Mouse (Mus musculus): ENCODE measurements around the gene Cpm. TPM values are rescaled to one million over a fixed set of nuclear protein-coding genes. Genes with fewer than 3 reads are reported as not detected.
"Not testable (repeated sequence)": the region's sequence is repeated elsewhere in the genome, so short reads cannot be mapped to it uniquely, and the experiment has no call there.

The Cpm gene
- polyA plus RNA-seq, 1 experiment from 2014 or later: 6.3 TPM

DNA sequence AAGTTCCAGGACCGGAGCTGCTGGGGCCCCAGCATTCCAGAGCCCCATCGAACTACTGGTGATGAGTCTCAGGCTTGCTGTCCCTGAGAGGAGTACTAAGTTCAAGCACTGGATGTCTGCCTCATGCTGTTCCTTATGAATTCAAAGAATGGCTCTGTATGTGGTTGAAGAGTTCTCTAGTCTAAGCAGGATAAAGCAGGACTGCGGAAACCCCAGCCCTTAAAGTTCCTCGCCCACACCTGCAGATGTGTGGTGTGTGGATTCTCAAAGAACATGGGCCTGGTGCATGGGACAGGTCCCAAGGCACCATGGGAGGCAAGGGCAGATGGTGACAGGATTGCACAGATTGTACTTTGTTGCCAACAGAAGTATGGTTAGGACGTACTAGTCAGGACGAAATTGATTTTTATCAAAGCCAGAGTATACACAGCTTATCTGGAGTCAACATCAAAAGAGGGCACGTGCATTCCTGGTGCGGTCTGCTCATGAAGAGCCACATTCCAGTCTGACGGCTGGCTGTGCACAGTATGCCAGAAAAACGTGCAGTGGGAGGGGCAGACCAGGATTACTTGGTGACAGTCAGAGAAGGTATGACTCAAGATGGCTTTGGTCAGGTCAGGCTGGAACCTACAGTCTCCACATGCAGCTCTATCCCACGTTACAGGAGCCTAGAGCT, 100.0 kb downstream of the Cpm start:
- 82% methylated on average over 11 of the region's 11 CpGs for WGBS

DNA sequence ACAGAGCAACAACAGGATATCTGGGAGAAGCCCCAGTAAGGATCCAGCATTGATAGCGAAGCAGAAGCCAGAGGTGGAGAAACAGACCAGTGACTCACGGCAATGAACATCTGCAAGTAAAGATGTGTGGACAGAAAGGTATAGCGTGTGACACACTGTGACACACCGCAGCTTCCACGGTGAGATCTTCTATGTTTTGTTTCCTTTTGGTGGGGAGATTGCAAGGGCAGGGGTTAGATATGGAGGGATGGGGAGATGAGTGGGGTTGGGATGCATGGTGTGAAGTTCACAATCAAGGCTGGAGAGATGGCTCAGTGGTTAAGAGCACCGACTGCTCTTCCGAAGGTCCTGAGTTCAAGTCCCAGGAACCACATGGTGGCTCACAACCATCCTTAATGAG, 100.8 kb downstream of the Cpm start:
- no peak for ATAC-seq (ENCODE audit: low FRiP score)
- H3K9ac ChIP-seq (ENCODE audit: low read depth, low read length): no peak overlapping the region
- no peaks in the 10 kb centered on the region for H3K27me3 ChIP-seq (ENCODE audit: control insufficient read depth, insufficient read depth, low read length)
- no peak overlapping the region for H3K27ac ChIP-seq (ENCODE audit: low read depth, low read length)
- 96% methylated on average over 7 of the region's 7 CpGs for WGBS
- H3K36me3 ChIP-seq (ENCODE audit: control insufficient read depth, insufficient read depth, low read length): no peaks in the 10 kb centered on the region
- H3K4me2 ChIP-seq (replicated peaks; ENCODE audit: low read depth, low read length): no peak overlapping the region
- no peak overlapping the region for H3K4me3 ChIP-seq (ENCODE audit: low read depth, low read length)
- no peaks in the 10 kb centered on the region for H3K9me3 ChIP-seq (ENCODE audit: control insufficient read depth, low read length)
- no peaks in the 10 kb centered on the region for H3K4me1 ChIP-seq (replicated peaks; ENCODE audit: control insufficient read depth, insufficient read depth, low read length)
- DNase-seq (ENCODE audit: low spot score): no peak

More for the DNA sequence above, 100.0 kb downstream of the Cpm start:
- Histone ChIP-seq H3K4me1 (replicated peaks; ENCODE audit: control insufficient read depth, insufficient read depth, low read length) (no peaks in the 10 kb centered on the region), H3K36me3 (ENCODE audit: control insufficient read depth, insufficient read depth, low read length) (no peaks in the 10 kb centered on the region), H3K9me3 (ENCODE audit: control insufficient read depth, low read length) (no peaks in the 10 kb centered on the region), H3K4me3 (ENCODE audit: low read depth, low read length) (no peak overlapping the region), H3K27me3 (ENCODE audit: control insufficient read depth, insufficient read depth, low read length) (no peaks in the 10 kb centered on the region), H3K9ac (ENCODE audit: low read depth, low read length) (no peak overlapping the region), H3K4me2 (replicated peaks; ENCODE audit: low read depth, low read length) (no peak overlapping the region), H3K27ac (ENCODE audit: low read depth, low read length) (no peak overlapping the region)
- DNase-seq (ENCODE audit: low spot score) (no peak), ATAC-seq (ENCODE audit: low FRiP score) (no peak)

DNA sequence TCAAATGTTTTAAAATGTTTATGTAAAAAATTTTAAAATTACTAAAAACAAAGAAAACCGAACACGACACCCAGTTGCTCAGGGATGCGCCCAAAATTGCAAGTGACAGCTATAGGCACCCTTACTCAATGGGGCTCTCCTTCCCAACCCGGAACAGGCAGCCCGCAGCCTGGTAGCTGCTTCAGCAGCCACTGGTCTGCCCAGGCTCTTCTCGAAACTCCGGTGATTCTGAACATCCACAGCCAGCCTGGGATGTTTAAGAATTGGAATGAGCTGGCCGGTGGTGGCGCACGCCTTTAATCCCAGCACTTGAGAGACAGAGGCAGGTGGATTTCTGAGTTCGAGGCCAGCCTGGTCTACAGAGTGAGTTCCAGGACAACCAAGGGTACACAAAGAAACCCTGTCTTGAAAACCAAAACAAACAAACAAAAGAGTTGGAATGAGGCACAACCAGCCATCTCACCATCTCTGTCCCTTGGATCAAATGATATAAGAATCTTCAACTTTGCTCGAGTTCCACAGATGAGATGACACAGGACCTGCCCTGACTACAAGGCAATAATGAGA, 101.4 kb downstream of the Cpm start:
- H3K36me3 ChIP-seq (ENCODE audit: control insufficient read depth, insufficient read depth, low read length): no peaks in the 10 kb centered on the region
- ATAC-seq (ENCODE audit: low FRiP score) (no peak), DNase-seq (ENCODE audit: low spot score) (no peak)
- no peaks in the 10 kb centered on the region for H3K4me1 ChIP-seq (replicated peaks; ENCODE audit: control insufficient read depth, insufficient read depth, low read length)
- H3K9ac ChIP-seq (ENCODE audit: low read depth, low read length): no peak overlapping the region
- 94% methylated on average over 12 of the region's 12 CpGs for WGBS
- no peaks in the 10 kb centered on the region for H3K27me3 ChIP-seq (ENCODE audit: control insufficient read depth, insufficient read depth, low read length)
- no peak overlapping the region for H3K4me2 ChIP-seq (replicated peaks; ENCODE audit: low read depth, low read length)
- H3K4me3 ChIP-seq (ENCODE audit: low read depth, low read length): no peak overlapping the region
- no peaks in the 10 kb centered on the region for H3K9me3 ChIP-seq (ENCODE audit: control insufficient read depth, low read length)
- H3K27ac ChIP-seq (ENCODE audit: low read depth, low read length): no peak overlapping the region

DNA sequence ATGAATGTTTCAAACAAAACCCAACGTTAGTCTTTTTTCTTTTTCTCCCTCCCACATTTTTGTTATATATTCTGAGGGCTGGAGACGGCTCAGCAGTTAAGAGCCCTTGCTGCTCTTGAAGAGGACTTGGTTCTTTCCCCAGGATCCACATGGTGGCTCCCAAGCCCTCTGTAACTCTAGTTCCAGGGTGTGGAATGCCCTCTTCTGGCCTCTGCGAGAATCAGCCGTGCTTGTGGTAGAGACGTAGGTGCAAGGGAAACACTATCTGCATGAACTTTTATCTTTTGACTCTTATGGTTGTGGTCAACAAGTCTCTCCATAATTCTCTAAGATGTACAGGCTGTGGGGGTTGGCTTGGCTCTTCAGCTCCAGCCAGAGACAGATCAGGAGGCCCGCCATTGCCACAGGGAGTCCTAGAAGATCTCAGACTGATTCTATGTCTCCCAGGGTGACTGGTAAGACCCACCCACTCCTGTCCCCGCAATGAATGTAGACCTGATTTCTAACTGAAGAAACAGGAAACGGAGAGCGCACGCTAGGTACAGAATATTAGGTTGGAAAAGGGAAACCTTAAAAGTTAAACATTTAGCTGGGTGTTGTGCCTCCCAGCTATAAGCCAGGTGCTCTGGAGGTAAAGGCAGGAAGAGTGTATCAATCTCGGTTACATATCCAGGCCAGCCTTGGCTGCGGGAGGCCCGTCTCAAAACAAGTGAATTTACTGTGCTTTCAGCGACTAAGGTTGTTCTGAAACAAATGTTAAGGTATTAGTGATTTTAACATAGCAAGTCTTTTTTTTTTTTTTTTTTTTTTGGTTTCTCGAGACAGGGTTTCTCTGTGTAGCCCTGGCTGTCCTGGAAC, 102.2 kb downstream of the Cpm start:
- Histone ChIP-seq H3K4me3 (ENCODE audit: low read depth, low read length) (no peak overlapping the region), H3K4me2 (replicated peaks; ENCODE audit: low read depth, low read length) (no peak overlapping the region), H3K4me1 (replicated peaks; ENCODE audit: control insufficient read depth, insufficient read depth, low read length) (no peaks in the 10 kb centered on the region), H3K27me3 (ENCODE audit: control insufficient read depth, insufficient read depth, low read length) (no peaks in the 10 kb centered on the region), H3K27ac (ENCODE audit: low read depth, low read length) (no peak overlapping the region), H3K36me3 (ENCODE audit: control insufficient read depth, insufficient read depth, low read length) (0 out of 2 replicates have a peak, but pooled peaks cover 2% of the 10 kb centered on the region), H3K9me3 (ENCODE audit: control insufficient read depth, low read length) (no peaks in the 10 kb centered on the region), H3K9ac (ENCODE audit: low read depth, low read length) (no peak overlapping the region)
- ATAC-seq (ENCODE audit: low FRiP score) (no peak), DNase-seq (ENCODE audit: low spot score) (peak; percentile 19)
- WGBS: 60% methylated on average over 14 of the region's 15 CpGs

DNA sequence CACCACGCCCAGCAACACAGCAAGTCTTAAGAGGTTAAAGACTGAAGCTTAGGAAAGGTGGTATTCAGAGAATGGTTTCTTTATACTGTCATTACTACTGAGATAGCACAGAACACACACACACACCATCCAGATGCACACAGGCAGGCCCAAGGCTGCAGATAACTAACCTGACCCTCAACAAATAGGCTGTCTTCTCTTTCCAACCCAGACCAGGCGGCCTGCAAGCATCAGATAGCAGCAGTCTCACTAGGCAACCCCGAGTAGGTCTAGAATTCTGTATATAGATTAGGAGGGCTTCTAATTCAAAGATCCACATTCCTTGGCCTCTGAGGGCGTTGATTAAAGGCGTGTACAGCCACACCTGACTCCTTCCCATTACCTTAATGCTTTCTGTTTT, 102.9 kb downstream of the Cpm start:
- Histone ChIP-seq H3K27me3 (ENCODE audit: control insufficient read depth, insufficient read depth, low read length) (no peaks in the 10 kb centered on the region), H3K9ac (ENCODE audit: low read depth, low read length) (no peak overlapping the region), H3K9me3 (ENCODE audit: control insufficient read depth, low read length) (no peaks in the 10 kb centered on the region), H3K4me3 (ENCODE audit: low read depth, low read length) (no peak overlapping the region), H3K4me2 (replicated peaks; ENCODE audit: low read depth, low read length) (no peak overlapping the region), H3K4me1 (replicated peaks; ENCODE audit: control insufficient read depth, insufficient read depth, low read length) (no peaks in the 10 kb centered on the region), H3K36me3 (ENCODE audit: control insufficient read depth, insufficient read depth, low read length) (0 out of 2 replicates have a peak, but pooled peaks cover 2% of the 10 kb centered on the region), H3K27ac (ENCODE audit: low read depth, low read length) (no peak overlapping the region)
- WGBS: 87% methylated on average over 5 of the region's 5 CpGs
- ATAC-seq (ENCODE audit: low FRiP score) (no peak), DNase-seq (ENCODE audit: low spot score) (no peak)

DNA sequence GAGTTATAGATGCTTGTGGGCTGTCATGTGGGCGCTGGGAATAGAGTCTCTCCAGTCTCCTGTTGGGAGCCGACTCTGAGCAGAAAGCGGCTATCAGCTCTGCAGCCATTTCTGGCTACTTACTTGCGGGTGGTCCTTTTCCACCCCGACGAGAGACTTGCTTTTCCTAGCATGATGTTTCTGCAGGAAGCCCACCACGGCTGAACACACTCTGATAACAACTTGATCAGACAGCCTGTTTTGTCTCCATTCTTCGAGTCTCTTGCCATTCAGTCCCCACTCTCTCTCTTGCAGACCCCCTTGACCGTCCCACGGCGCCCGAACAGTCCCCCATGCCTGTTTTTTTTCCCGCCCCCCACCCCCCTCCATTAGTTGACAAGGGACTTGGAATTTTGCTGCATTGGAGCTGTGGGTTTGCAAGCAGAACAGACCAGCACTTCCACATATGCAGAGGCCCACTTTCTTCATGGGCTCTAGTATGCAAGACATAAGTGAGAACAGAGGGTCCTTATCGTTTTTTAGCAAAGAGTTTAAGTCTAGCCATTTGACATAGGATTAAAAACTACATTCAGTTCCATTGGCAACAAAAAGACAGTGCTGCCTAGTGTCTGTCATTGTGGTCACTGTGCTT, 103.8 kb downstream of the Cpm start:
- no peak overlapping the region for H3K9ac ChIP-seq (ENCODE audit: low read depth, low read length)
- no peaks in the 10 kb centered on the region for H3K27me3 ChIP-seq (ENCODE audit: control insufficient read depth, insufficient read depth, low read length)
- H3K4me3 ChIP-seq (ENCODE audit: low read depth, low read length): no peak overlapping the region
- H3K4me2 ChIP-seq (replicated peaks; ENCODE audit: low read depth, low read length): no peak overlapping the region
- no peak overlapping the region for H3K27ac ChIP-seq (ENCODE audit: low read depth, low read length)
- 0 out of 2 replicates have a peak, but pooled peaks cover 2% of the 10 kb centered on the region for H3K36me3 ChIP-seq (ENCODE audit: control insufficient read depth, insufficient read depth, low read length)
- 81% methylated on average over 14 of the region's 14 CpGs for WGBS
- DNase-seq (ENCODE audit: low spot score) (no peak), ATAC-seq (ENCODE audit: low FRiP score) (no peak)
- no peaks in the 10 kb centered on the region for H3K4me1 ChIP-seq (replicated peaks; ENCODE audit: control insufficient read depth, insufficient read depth, low read length)
- H3K9me3 ChIP-seq (ENCODE audit: control insufficient read depth, low read length): no peaks in the 10 kb centered on the region

DNA sequence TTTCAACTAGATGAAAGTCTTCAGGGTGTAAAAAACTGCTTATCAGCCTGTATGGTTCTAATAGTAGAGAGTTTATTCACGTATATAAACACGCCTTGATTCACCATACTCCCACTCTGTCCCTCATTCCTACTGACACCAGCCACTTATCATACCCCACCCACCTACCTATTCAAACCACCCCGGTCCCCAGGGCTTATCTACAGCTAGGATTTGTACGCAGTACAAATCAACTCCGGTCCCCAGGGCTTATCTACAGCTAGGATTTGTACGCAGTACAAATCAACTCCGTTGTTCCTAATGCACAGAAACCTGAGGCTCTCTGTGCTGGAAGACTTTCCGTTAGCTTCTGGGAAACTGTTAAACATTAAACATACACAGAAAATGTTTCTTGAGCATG, 104.3 kb downstream of the Cpm start:
- H3K27me3 ChIP-seq (ENCODE audit: control insufficient read depth, insufficient read depth, low read length); H3K9me3 ChIP-seq (ENCODE audit: control insufficient read depth, low read length); H3K9ac ChIP-seq (ENCODE audit: low read depth, low read length); H3K27ac ChIP-seq (ENCODE audit: low read depth, low read length); DNase-seq (ENCODE audit: low spot score); H3K36me3 ChIP-seq (ENCODE audit: control insufficient read depth, insufficient read depth, low read length); H3K4me1 ChIP-seq (replicated peaks; ENCODE audit: control insufficient read depth, insufficient read depth, low read length); H3K4me3 ChIP-seq (ENCODE audit: low read depth, low read length); H3K4me2 ChIP-seq (replicated peaks; ENCODE audit: low read depth, low read length); ATAC-seq (ENCODE audit: low FRiP score): not testable (repeated sequence)
- 94% methylated on average over 7 of the region's 8 CpGs for WGBS

DNA sequence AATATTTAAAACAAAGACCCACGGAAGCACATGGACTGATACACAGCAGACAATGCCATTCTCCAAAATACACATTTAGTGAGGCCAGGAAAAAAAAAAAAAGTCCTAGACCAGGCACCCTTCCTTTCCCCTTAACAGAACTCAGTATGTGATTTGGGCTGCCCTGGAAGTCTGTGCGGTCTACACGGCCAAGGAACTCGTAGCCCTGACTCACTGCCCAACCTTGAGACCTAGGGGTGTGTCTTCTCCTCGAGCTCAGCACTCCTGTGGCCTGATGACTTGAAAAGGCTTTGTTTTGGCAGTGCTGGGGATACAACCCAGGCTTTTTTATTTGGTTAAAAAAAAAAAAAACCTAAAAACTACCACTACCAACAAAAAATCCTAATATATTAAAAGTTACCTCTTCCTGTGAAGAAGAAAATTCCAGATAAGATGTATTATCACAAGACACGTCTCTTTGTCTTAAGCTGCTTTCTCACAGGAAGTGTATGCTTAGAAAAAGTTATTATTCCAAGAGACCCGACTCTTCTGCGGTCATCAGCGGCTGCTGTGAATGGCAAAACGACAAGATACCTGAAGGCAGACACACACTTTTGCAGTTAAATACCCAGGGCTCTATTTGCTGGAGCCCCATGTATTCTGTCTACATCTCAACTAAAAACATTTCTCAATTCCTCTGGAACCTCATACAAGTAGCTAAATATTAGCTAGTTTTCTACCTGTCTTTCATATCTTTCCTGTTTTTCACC, 105.0 kb downstream of the Cpm start:
- H3K27me3 ChIP-seq (ENCODE audit: control insufficient read depth, insufficient read depth, low read length); H3K4me2 ChIP-seq (replicated peaks; ENCODE audit: low read depth, low read length); DNase-seq (ENCODE audit: low spot score); H3K9me3 ChIP-seq (ENCODE audit: control insufficient read depth, low read length); H3K4me3 ChIP-seq (ENCODE audit: low read depth, low read length); H3K4me1 ChIP-seq (replicated peaks; ENCODE audit: control insufficient read depth, insufficient read depth, low read length); H3K27ac ChIP-seq (ENCODE audit: low read depth, low read length); ATAC-seq (ENCODE audit: low FRiP score); H3K36me3 ChIP-seq (ENCODE audit: control insufficient read depth, insufficient read depth, low read length); H3K9ac ChIP-seq (ENCODE audit: low read depth, low read length): not testable (repeated sequence)
- WGBS: 88% methylated on average over 9 of the region's 10 CpGs

Measured in hindbrain, embryonic 11.5 days (tissue).